Mouse (Mus musculus) embryo, embryonic 10.5 days (tissue): ENCODE measurements around the gene Dck.
"Not testable (repeated sequence)": the region's sequence is repeated elsewhere in the genome, so short reads cannot be mapped to it uniquely, and the experiment has no call there.

ENCODE experiments used
- DNase-seq: peaks from one replicate; pipeline ENCODE4 v3.0.0-alpha.2; 2015; ENCODE audit warnings: low spot score

Dck gene

GRCm38 (mm10) chr5:88764987-88765481 lies at the start of gene Dck:
TSS of gene Dck (plus strand) at chr5:88764996.
- peak; percentile 100 for DNase-seq

- DNase-seq = no peak
These were observed 47.8 kb upstream of the Dck start for GRCm38 (mm10) chr5:88716983-88717382.

- peak; percentile 97 for DNase-seq
These were observed 44.4 kb upstream of the Dck start, which contains the start of gene Mob1b for GRCm38 (mm10) chr5:88720116-88721002. TSS of gene Mob1b (plus strand) at chr5:88720855.

GRCm38 (mm10) chr5:88721003-88721475 lies 43.8 kb upstream of the Dck start:
- no peak for DNase-seq

DNA sequence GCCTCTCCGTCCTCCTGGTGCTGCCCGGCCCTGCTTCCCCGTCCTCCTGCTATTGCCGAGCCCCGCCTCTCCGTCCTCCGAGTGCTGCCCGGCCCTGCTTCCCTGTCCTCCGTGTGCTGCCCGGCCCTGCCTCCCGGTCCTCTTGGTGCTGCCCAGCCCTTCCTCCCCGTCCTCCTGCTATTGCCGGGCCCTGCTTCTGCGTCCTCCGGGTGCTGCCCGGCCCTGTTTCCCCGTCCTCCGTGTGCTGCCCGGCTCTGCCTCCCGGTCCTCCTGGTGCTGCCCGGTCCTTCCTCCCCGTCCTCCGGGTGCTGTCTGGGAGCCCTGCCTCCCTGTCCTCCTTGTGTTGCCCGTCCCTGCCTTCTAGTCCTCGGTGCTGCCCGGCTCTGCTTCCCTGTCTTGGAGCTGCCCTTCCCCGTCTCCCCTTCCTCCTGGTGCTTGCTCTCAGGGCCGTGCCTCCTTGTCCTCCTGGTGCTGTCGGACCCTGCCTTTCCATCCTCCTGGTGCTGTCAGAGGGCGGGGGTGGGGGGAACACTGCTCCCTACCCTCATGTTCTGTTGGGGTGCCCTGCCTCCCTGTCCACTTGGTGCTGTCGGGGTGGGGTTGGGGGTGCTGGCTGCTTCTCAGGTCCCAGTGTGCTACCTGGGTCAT lies 43.1 kb upstream of the Dck start:
- peak; percentile 23 for DNase-seq

GRCm38 (mm10) chr5:88722213-88722600 lies 42.6 kb upstream of the Dck start:
- no peak for DNase-seq

GRCm38 (mm10) chr5:88724030-88724429 lies 40.8 kb upstream of the Dck start:
- no peak for DNase-seq

- no peak for DNase-seq
These were observed 37.1 kb upstream of the Dck start for GRCm38 (mm10) chr5:88727593-88728144.

DNA sequence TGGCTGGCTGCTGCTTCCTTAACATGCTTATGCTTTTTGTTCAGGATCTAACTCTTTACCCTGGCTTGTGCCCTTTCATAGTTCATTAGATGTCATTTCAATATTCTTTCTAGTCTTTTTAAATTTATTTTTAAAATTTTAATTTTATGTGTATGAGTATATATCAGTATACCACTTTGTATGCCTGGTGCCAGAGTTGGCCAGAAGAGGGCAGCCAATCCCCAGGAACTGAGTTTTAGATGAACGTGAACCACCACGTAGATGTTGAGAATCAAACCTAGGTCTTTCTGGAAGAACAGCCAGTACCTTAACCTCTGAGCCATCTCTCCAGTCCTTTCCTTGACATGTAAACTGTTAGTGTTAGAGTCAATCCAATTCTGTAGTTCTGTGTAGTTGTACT lies 30.0 kb upstream of the Dck start:
- DNase-seq = no peak

DNA sequence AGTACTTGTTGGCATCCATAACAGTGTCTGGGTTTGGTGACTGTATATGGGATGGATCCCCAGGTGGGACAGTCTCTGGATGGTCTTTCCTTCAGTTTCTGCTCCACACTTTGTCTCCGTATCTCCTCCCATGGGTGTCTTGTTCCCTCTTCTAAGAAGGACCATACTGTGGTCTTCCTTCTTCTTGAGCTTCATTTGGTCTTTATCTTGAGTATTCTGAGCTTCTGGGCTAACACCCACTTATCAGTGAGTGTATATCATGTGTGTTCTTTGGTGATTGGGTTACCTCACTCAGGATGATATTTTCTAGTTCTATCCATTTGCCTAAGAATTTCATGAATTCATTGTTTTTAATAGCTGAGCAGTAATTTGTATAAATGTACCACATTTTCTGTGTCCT lies 23.7 kb upstream of the Dck start:
- DNase-seq = not testable (repeated sequence)

- no peak for DNase-seq
These were observed 17.0 kb upstream of the Dck start for GRCm38 (mm10) chr5:88747774-88748173.

GRCm38 (mm10) chr5:88753199-88753598 lies 11.6 kb upstream of the Dck start:
- DNase-seq = no peak

- no peak for DNase-seq
These were observed 2.2 kb upstream of the Dck start for GRCm38 (mm10) chr5:88762611-88763010.

DNA sequence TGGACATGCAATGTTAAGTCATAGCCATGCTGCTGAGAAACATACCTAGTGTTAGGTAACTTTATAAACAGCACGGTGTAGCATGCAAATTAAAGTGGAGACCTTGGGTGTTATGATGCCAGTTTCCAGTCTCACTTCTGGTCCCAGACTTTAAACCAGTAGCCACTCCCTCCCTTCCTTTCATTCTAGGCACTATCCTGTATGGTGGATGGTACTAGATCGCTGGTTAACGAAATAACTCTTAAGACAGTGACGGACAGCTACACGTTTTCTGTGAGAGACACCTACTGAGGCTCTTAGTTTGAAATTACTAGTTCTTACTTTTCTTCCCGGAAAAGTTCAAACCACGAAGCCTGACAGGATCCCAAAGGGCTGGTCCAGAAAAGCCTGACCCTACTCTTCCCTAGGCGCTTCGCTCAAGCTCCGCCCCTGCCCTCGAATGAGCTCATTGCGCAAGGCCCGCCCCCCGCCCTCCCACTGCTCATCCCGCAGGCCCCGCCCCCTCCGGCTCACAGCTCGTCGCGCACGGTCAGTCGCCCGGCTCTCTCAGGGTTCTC lies 288 bp upstream of the Dck start:
- no peak for DNase-seq

GRCm38 (mm10) chr5:88765587-88765986 lies 791 bp downstream of the Dck start:
- DNase-seq = no peak

- DNase-seq = peak; percentile 2
These were observed 1.3 kb downstream of the Dck start for GRCm38 (mm10) chr5:88766121-88766520.

GRCm38 (mm10) chr5:88766863-88767262 lies 2.1 kb downstream of the Dck start:
- DNase-seq = no peak

DNA sequence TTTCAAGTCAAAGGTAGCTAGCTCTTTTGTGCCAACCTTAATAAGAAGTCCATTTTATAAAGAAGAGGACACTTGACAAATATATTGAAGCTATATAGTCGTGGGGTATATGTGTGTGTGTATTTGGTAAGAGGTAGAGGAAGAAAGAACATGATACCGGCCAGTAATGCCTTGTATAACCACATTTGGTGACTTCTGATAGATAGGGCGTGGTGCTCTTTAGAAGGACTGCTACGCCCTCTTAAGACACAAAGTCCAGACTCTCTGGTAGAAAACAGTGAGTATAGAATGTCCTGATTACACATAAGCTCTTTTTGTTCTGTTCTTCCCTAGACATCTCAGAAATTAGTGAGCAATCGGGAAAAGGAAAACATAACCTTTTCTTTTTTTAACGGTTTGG lies 3.4 kb downstream of the Dck start:
- no peak for DNase-seq

DNA sequence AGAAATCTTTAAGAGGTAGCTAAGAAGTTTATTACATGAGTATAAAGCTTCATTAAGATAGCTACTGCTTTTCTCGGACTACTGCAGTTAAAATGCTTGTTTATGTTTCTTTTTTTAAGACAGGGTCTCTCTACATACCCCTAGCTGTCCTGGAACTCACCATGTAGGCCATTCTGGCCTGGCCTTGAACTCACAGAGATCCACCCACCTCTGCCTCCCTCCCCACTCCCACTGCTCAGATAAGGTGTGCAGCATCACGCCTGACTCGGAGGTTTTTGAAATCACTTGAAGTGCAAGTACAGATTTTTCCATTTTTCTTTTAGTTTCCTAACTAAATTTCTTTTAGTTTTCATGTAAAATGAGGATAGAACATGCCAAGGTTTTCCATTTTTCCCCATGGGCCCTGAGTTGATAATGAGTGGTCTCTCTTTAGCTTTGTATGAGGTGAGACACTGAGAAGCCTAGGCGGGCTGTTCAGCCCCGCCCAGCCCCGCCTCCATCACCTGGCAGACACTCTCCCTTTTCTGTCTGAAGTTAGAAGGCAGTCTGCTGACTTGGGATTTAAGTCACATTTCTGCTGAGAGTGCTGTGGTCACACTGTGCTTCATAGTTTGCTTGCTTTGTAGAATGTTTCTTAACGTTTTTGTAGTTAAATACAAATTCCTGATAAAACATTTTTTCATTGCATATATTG lies 17.4 kb downstream of the Dck start:
- no peak for DNase-seq

GRCm38 (mm10) chr5:88785059-88785458 lies 20.3 kb downstream of the Dck start:
- no peak for DNase-seq

DNA sequence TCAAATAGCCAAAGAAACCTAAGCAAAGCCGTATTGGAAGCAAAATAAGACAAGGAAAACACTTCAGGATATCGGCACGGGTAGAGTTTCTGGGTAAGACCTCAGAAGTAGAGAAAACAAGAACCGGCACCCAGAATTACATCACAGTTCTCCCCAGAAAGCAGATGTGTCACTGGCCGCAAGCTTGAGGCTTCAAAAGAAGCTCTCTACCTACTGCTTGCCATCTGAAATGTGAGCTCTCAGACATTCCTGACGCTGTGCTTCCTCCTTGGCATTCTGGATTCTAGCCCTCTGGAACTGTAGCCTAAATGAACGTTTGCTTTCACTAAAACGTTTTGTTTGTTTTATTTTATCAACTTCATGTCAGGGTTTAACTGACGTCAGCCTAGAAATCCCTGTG lies 25.9 kb downstream of the Dck start:
- DNase-seq = no peak
